Mouse (Mus musculus) embryo, embryonic 11 days (tissue): ENCODE results near the gene Slc22a3.
A peak's percentile ranks its signal among the peaks of the same experiment; 100 is the strongest.

ENCODE experiments used
- DNase-seq: peaks from one replicate; pipeline ENCODE4 v3.0.0-alpha.2; 2015

Slc22a3 gene

GRCm38 (mm10) chr17:12507654-12508204 is at the start of gene Slc22a3:
Slc22a3 (minus strand) TSS chr17:12507704.
- no peak for DNase-seq

DNA sequence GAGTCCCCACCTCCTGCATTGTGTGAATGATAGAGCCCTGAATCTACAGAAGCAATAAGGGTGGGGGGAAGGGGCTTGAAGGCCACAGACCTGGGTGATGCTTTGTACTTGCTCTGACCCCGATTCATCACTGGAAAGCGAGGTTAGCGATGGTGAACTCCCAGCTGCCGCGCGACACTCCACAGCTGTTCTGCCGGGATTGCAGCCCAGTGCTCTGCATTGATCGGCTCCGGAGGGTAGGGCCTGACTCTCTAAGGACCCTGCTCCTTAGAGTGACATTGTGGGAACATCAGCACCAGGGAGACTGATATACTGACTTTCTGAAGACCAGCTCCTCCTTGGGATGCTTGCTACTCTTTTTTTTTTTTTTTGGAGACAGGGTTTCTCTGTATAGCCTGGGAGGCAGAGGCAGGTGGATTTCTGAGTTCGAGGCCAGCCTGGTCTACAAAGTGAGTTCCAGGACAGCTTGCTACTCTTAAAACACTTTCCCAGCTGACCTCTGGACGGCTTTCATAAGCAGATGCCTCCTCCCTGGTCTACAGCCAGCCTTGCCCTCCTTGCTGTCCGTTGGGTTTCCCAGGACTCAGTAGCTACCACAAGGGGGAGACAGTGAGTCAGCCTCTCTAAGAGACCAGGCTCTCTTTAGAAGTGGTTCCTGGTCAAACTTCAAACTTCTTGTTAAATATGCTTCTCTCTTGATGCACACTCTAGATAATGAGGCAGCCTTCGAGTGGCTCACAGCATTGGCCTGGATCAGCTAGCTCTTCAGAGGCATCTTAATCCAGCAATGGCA is 27.0 kb upstream of the Slc22a3 start:
- DNase-seq: peak; percentile 81

DNA sequence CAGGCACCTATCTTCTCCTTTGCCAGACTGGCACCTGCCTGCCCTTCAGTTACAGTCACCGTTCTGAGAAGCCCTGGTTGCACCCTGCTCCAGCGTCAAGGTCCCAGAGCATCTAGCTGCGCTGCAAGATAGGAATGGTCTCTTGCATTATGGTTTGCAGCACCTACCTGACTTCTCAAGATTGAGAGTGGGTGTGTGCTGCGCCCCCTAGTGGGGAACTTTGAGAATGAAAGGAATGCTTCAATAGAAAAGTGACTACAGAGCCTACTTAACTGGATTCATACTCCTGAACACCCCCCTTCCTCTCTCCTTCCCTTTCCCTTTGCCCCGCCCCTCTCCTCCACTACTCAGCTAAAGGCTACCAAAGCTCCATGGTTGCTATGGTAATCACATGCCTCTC is 24.6 kb upstream of the Slc22a3 start:
- peak; percentile 67 for DNase-seq

- DNase-seq: no peak
Measured at GRCm38 (mm10) chr17:12530081-12530480, 22.6 kb upstream of the Slc22a3 start.

- no peak for DNase-seq
Measured at GRCm38 (mm10) chr17:12529384-12529985, 22.0 kb upstream of the Slc22a3 start.

DNA sequence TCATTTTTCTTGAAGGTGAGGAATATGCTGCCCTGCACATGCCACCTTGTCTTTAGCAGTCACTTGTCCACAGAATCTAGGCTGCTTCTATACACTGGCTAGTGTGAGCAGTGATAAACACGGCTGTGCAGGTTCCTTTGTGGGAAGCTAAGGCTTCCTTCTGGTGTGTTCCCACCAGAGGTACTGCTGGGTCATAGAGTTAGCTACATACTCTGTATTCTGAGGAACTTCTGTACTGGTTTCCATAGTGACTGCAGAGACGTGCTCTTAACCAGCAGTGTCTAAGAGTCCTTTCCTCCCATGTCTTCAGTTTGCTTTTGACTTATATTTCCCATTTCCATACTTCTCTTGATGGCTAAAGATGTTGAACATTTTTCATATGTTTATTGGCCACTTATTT is 11.6 kb upstream of the Slc22a3 start:
- DNase-seq: no peak

GRCm38 (mm10) chr17:12518194-12518593 is 10.7 kb upstream of the Slc22a3 start:
- DNase-seq: no peak

DNA sequence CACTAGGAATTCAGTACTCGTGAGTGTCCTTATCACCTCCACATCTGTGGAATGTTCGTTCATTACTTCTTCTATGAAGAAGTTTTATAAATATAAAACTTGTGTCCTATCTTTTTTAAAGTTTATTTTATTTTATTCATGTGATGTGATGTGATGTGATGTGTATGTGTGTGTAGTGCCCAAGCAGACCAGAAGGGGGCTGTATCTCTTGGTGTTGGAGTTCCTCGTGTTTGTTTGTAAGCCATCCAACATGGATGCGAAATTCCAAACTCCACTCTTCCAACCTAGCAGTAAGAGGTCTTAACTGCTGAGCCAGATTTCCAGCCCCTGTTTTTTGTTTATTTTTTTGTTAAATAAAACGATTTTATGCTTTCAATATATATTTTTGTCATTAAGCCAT is 6.5 kb upstream of the Slc22a3 start:
- no peak for DNase-seq

- no peak for DNase-seq
Measured at GRCm38 (mm10) chr17:12513107-12513923, 5.8 kb upstream of the Slc22a3 start.

DNA sequence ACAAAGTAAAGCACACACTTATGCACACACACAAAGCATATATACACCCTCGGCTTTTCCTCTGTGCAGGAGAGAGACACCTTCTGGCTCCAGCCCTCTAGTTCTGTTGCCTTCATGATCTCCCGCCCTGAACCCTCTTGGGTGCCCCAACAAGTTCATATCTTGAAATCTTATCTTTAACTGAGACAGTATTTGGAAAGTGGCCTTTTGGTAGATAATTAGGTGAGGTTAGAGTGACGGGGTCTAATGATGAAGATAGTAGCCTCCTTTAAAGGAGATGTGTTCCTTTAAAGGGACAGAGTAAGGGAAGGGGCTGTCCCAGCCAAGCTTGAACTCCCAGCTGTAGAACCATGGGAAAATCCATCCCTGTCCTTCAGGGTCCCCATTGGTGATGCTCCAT is 3.7 kb upstream of the Slc22a3 start:
- DNase-seq: no peak

DNA sequence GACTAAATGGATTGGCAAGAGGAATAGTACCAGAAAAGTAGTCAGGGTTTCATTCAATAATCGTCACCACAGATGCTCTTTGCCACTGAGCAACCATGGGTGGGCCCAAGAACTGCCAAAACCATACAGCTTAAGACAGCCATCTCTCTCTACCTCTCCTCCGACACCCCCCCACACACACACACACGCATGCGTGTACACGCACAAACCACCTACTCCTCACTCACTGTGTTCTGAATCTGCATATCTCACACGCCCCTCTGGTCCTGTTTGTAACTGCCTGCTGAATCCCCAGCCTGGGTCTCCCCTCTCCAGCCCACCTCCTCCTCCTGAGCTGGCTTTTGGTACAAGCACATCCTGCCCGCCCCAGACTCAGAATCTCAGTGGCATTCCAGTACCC is 872 bp upstream of the Slc22a3 start:
- no peak for DNase-seq

- DNase-seq: peak; percentile 11
Measured at GRCm38 (mm10) chr17:12506903-12507563, 471 bp downstream of the Slc22a3 start.

DNA sequence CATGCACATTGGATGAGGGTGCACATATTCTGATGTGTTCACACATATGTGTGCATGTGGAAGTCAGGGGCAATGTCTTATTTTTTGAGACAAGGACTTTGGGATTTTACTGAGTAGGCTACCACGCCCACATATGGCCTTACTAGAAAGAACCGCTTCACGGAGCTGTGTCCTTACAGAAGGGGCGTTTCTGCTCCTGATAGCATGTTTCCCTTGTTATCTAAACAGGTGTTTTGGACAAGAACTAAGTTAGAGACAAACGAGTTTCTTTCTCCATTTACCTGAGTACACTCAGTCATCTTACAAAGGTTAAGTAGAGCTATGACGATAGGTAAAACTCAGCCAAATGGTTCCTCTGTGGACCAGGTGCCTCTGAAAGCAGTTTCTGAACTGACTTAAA is 1.8 kb downstream of the Slc22a3 start:
- no peak for DNase-seq

DNA sequence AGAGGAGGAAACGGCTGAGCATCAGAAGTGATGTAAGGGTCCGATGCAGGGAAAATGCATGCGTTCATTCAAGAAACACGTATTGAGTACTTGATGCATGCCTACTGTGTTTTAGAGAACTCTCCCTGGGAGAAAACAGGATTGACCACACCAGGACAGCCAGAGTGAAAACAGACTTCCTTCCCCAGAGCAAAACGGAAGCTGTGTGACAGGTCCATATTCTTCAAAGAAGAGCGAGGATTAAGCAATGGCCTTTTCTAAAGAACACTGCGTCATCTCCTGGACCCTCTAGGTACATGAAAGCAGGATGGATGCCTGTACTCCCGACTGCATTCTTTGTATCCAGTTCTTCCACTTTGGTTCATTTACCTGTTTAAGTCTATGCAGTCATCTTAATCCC is 8.1 kb downstream of the Slc22a3 start:
- DNase-seq: no peak

DNA sequence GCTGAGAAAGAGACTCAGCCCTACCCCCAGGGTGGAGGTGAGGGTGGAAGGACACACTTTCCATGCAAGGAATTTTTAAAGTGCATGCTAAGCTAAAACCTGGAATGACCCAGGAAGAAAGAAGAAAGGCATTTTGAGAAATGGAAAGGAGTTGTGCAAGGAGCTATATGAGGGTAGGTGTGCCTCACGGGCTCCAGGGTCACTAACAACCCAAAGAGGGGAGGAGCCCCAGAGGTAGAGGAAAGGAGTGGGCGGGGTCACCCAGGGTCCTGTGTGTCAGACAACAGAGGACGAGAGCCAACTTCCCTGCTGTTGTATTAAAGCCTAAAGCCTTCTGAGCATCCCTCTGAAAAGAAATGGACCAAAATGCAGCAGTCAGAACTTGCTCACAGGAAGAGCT is 11.9 kb downstream of the Slc22a3 start:
- no peak for DNase-seq

DNA sequence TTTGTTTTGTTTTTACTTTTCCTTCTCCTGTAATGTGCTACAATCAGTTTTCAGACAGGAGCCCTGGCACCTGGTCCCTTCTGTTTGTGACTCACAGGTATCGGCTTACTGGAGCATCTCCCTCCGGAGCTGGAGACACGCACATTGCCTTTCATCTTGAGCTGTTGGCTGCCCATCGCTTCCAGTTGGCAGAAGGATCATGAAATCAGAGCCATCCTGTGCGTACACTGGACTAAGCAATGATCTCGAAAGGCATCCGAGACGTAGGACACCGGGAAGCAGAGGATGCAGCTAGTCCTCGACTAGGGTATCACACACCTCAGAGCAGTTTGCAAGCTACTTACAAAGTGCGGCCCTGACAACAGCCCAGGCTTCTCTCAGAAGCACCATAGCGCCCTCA is 15.9 kb downstream of the Slc22a3 start:
- no peak for DNase-seq

GRCm38 (mm10) chr17:12489888-12490287 is 17.6 kb downstream of the Slc22a3 start:
- no peak for DNase-seq

DNA sequence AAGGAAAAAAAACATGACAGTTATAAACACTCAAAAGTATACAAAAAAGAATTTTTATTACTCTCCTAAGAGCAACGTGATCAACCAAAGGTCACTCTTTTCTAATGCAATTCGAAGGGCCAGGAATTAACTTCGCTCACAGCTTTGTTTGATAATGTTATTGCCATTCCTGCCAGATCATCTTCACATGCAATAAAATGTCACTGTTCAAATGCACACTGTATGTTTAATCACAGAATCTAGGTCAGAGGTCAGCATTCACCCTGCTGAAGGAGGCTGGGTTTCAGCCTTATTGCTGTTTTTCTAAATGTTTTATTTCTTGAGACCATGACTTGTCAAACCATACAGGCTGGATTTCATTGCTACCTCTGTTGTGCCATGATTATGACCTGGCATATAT is 21.8 kb downstream of the Slc22a3 start:
- no peak for DNase-seq

DNA sequence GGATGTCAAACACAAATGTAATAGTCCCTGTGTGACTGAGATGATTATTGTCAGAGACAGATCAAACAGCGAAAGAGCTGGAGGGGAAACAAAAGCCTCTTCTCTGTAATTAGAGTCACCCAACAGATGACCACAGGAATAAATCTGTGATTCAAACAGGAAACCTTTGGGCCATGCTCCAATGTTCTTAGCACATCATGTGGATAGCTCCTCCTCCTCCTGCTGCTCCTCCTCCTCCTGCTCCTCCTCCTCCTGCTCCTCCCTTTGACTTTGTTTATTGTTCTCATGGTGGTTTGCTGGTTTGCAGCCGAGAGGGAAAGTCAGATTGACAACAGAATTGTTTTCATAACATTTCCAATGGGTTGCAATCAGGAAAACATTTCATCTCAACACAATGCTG is 28.1 kb downstream of the Slc22a3 start:
- DNase-seq: no peak

- DNase-seq: no peak
Measured at GRCm38 (mm10) chr17:12474509-12475083, 32.9 kb downstream of the Slc22a3 start.

DNA sequence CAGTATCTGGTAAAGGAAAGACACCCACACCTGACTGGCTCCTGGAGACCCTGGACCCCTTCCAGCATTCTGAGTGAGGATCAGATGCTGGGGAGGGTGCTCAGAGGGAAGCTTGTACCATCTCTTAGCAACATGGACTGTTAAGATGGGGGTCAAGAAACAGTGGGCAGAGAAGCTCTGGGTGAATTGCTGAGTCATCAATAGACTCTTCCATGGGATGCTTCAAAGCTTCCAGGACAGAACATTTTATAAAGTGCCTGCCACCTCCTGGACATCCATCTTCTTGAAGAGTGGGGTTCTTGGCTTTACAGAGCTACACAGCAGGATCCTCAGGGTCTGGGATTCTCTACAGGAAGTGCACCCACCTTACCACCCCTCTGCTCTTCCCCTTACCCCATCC is 35.0 kb downstream of the Slc22a3 start:
- DNase-seq: no peak

- DNase-seq: no peak
Measured at GRCm38 (mm10) chr17:12468745-12469144, 38.8 kb downstream of the Slc22a3 start.

- no peak for DNase-seq
Measured at GRCm38 (mm10) chr17:12467642-12468041, 39.9 kb downstream of the Slc22a3 start.
